Mouse (Mus musculus) mature B cell (primary cell): ENCODE results near the gene Cryaa.

Source experiments
- in situ Hi-C: fragments of 300-500 bp; cut with MboI; formaldehyde crosslinking; loops from 2 replicates; pipeline ENCODE4 v1.14.3; 2019

The Cryaa gene

DNA sequence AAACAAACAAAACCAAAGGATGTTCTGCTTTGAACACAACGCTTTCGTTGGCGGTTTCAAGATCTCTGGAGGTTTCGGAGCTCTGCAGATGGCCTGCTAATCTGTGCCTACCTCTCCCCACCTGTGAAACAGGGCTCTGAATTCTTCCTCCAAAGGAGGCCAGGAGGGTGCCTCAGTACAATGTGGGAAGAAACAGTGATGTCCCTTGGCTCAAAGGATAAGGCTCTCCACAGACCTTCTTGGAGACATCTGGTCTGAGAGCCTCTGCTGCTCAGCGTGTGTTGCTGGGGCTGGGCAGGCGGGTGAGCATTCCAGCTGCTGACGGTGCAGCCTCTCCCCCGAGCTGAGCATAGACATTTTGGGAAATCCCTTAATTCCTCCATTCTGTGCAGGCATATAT, at the start of gene Cryaa:
Gene Cryaa (plus strand): TSS at position 301 of the 400 bp plus-strand sequence.
- in situ Hi-C loops = no loop called here

DNA sequence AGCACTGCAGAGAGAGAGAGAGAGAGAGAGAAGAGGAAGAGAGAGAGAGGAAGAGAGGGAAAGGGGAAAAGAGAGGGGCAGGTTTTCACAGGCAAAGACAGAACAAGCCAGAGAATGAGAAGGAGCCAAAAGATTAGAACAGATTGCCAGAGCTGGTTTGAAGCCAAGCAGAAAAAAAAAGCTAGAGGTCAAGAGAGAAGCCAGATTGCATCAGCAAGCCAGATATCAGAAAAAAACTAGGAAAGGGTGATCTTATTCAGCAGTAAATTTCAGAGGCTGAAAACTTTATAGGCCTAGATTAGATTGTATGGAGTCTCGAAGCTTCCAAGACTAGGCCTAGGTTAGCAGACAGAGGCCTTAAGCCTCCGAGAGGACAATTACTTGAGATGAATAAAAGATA, 49.6 kb upstream of the Cryaa start:
- in situ Hi-C loops = no loop called here

DNA sequence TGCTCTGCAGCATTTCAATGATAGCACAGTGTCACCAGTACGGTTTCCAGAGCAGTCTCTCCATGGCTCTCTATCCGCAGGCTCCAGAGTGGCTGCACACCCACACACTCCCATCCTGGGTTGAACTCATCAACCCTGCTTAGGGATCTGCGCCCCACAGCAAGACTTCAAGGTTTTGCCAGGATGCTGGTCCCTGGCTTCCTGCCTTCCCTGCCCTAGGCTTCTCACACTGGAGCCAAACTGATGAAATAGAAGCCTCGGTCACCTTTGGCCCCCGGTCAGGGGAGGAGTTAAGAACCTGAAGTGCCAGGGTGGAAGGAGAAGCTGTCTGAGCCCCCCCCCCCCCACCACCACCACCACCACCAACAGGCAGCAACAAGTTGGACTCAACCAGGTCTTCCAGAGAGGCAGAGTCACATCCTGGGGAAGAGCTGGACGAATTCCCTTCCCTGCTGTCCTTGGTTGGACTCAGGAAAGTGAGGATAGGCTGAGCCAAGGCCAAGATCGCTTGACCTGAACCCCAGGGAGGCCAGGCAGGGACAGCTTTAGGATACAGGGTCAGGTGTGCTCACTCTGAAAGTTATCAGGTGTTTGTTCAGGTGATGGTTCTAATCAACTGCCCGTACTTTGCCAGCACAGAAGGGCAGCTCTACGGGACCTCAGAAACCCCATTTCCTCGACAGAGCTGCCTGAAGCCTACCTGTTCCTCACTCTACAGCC, 46.4 kb upstream of the Cryaa start:
- in situ Hi-C loops = no loop called here

DNA sequence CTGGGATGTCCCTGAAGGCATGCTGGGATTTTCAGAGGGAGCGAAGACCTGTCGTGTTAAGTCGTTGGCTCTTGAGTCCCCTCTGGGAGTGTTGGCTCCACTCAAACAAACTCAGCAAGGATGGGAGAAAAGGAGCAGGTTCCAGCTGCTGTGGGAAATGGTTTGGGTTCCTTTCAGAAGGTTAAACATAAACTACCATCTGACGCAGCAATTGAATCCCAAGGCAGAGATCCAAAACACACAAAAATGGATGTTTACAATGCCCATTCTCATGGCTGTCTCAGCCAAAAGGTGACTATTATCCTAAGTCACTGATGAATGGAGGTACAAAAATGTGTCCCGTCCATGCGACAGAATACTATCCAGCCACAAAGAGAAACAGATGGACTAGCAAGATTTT, 44.6 kb upstream of the Cryaa start:
- in situ Hi-C loops = no loop called here

DNA sequence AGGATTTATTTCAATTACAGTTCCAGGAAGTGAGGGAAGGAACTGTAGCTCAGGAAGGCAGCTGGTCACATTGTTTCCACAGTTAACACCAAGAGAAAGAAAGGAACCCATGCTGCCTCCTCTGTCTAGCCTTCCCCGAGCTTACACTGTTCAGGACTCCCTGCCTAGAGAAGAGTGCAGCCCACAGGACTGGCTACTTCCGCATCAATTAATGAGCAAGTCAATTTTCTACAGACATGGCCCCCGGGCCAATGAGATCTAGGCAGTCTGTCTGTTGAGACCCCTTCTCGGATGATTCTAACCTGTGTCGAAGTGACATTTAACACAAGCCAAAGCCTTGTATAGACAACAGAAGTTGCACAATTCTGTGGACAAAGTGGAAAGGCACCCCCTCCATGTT, 42.7 kb upstream of the Cryaa start:
- in situ Hi-C loops = no loop called here

DNA sequence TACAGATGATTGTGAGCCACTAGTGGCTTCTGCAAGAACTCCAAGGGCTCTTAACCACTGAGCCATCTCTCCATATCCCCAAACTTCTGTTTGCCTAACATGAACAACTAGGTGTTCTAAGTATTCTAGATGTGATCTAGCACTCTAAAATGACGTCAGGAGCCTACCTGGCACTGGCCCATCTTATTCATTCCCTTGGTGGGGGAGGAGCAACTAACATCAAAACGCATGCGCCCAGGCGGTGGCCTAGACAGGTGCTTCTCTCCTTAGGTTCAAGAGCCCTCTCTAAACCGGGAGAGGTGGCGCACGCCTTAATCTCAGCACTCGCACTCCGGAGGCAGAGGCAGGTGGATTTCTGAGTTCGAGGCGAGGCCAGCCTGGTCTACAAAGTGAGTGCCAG, 41.8 kb upstream of the Cryaa start:
- in situ Hi-C loops = no loop called here

DNA sequence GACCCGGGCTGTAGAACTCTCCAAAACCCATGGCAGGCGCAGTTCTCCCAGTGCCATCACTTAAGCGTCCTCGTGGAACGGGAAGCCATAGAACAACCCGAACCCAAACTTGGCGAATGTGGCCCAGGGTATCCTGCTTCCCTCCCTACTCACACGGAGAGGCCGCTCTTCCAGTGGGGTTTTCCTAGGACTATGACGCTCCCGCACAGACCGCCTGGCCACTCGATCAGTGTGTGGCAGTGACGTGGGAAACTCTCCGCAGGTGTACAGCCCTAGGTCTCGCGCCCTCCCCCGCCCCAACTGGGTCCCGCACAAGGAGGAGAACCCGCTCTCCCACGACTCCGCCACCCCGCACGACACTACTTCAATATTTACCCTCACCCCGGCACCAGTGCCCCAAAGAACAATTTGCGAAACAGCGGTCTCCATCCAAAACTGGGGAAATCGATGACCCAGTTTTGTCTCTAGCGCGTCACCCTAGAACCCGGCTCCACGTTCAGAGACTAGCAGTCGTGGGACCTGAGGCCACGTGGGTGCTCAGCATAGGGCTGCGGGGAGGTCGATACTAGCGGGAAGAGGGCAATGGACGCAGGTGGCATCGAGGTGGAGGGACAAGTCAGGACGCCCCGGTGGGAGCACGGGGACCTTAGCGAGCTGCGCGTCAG, 41.2 kb upstream of the Cryaa start:
- in situ Hi-C loops = no loop called here

DNA sequence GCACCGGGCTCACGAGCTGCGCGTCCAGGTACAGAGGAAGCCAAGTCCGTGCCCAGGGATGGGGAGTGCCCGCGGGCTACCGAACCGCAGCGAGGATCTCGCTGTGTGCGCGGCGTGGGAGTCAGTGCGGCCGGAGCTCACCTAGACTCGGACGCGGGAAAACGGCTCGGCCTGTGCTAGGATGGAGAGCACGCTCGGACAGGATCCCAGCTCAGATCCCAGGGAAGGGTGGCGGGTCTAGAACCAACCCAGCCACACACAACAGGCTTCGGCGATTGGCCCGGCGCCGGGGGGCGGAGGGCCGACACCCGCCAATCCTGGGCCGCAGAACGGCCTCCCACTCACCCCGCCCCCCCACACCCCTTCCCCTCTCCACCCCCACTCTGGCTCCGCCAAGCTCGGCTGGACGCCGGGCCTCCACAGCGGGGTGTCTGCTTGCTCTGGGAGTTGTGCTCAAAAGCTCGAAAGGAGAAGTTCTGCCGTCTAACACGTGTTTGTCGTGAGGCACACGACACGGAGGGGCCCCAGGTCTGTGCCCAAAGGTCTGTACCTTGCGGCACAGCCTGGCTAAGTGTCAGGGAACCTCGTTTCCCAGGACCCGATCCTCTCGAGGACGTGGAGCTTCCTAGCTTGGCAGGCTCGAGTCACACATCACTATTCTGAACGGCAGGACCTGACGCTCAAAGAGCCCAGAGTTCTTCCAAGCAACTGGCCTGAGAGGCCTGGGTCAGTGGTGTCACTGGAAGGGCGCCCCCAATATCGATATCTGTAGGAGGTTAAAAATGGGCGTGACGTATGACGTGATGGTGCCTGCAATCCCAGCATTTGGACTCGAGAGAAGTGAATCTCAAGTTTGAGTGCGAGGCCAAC, 40.4 kb upstream of the Cryaa start, which contains the start of gene Cbs:
Gene Cbs (minus strand): TSS at position 297 of the 870 bp plus-strand sequence.
- in situ Hi-C loops = no loop called here

DNA sequence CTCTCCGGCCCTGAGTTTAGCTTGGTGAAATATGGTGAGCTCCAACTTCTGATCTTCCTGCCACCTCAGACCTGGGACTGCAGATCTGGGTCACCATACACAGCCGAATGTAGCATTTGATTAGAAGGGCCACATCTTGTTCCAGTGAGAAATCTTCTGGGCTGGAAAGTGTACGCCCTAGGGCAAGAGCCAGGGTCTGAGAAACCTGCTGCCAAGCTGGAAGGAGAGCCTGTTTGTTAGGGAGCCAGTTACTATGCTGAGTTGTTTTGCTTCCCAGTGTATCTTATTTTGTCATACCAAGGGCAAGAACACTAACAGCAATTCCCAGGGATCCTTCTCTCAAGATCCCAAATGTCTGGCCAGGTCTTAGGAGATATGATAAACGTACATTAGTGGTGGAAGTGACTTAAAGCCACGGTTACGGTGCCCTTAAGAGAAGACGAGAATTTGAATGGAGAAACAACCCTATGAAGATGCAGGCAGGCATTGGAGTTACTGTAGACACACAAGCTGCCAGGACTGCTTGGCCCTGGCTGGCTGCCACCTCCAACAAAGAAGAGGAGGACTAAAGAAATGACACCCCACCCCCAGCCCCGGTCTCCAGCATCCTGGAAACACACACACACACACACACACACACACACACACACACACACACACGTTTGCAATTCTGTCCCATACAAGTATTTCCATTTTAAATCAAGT, 39.6 kb upstream of the Cryaa start:
- in situ Hi-C loops = no loop called here

DNA sequence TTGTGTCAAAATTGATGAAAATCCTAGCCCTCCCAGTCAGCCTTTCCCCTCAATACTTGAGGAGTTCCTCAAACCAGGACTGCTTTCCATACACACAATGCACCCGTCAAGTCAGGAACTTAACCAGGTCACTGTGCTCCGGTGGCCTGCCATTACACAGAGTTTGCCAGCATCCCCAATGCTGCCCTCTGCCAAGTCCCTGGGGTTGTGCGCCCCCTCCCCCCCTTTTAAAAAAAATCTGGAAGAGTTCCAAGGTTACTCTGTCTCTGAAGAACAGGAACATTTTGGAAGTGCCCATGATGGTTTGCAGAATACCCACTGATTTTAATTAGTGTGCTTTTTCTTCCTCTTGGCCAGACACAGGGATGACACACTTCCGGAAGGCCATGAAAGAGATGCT, 38.0 kb upstream of the Cryaa start:
- in situ Hi-C loops = no loop called here

DNA sequence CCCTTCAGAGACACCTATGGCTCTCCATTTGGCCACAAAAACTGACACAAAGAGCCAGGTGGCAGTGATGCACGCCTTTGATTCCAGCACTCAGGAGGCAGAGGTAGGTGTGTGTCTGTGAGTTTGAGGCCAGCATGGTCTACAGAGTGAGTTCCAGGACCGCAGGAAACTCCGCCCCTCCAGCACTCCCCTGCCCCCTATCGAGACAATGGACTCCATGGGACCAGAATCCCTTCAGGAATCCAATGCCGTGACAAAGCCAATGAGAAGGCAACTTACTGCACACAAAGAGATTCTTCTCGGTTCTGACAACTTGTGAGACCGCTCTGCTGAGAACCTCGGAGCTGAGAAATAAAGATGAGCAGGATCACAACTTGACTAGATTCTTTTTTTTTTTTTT, 35.3 kb upstream of the Cryaa start:
- in situ Hi-C loops = no loop called here

DNA sequence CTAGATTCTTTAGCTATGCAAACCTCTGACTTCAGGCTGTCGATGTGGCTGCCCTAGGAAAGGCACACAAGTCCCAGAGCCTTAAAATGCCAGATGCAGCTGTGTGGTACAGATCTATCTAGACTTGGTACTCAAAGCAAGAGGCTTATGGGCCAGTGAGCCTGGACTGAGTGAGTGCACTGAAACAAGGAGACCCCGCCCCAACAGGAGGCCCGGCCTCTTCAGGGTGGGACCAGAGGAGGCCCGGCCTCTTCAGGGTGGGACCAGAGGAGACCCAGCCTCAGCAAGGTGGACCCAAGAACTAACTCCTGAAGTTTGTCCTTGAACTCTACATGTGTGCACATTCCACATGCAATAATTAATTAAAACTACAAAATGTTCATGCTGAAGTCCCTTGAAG, 34.7 kb upstream of the Cryaa start:
- in situ Hi-C loops = no loop called here

DNA sequence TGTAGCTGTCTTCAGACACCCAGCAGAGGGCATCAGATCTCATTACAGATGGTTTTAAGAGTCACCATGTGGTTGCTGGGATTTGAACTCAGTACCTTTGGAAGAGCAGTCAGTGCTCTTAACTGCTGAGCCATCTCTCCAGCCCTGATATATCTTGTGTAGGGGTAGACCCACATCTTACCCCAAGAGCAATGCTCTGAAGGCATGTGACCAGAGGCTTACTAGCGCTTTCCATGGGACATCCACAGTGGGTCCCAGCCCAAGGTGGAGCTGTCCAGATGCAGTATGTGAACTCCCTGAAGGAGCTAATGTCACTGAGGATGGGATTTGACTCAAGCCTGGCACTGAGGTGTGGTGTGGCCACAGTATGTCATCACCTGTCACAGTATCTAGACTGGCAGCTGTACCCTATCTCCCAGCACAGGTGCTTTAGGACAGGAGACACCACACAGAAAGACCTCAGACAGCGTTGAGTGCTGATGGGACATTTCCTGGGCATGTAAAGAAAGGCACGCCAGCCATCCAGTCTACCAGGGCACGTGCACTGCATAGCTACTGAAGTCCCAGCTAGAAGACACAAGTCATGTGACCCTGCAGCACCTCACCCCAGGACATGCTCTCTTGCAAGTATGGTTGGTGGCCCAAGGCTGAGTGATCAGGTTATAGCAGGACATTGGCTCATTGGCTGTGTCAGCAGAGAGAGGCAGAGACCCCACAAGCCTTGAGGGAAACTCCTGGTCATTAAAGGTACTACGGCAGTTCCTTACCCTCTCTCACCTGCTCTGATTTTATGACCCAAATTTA, 31.2 kb upstream of the Cryaa start:
- in situ Hi-C loops = no loop called here

DNA sequence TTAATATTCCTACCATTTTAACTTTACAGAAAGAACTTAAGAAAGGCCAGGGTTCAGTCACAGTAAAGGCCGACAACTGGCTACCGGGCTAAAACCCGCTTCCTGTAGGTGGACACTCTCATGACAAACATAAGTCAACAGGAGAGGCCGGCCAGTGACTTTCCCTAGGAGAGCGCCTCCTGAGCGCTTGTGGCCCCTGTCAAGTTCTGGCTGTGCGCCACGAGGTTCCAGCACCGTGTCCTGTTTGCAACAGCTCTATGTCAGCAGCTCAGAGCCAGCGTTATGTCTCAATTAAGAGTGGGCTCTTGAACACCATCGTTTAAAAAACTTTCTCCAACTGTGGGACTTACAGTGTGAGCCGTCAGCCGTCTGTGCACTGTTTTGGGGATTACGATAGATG, 25.5 kb upstream of the Cryaa start:
- in situ Hi-C loops = no loop called here

DNA sequence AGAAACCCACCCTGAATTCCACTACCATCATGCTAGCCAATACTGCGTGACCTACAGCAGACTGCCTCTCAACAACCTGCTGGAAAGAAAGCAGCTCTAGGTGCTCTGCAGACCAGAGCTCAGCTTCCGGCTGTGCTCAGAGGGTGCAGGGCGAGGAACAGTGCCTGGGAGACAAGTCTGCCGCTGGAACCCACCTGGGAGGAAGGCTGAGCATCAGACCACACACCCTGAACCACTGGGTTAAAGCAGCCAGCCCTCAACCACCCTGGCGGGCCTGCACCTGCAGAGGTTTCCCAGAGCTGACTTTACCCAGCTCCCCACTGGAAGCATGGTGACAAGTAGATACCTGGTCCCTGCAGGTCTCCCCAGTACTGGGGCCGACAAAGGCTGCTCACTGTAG, 24.3 kb upstream of the Cryaa start:
- in situ Hi-C loops = no loop called here

DNA sequence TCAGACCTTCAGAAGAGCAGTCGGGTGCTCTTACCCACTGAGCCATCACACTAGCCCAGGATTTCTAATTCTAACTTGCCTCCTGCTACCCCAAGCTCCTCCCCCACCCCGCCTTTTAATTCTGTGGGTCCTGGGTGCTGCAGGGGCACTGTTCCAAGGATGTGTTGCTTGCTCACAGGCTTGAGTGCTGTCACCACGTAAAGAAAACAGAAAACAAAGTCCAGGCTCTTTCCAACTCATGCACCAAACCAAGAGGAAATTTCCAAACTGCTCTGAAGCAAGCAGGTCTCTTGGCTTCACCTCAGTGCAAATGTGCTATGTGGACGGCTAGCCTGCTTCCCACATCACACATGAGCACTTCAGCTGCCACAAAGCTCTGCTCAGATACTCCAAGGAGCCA, 22.2 kb upstream of the Cryaa start:
- in situ Hi-C loops = no loop called here

DNA sequence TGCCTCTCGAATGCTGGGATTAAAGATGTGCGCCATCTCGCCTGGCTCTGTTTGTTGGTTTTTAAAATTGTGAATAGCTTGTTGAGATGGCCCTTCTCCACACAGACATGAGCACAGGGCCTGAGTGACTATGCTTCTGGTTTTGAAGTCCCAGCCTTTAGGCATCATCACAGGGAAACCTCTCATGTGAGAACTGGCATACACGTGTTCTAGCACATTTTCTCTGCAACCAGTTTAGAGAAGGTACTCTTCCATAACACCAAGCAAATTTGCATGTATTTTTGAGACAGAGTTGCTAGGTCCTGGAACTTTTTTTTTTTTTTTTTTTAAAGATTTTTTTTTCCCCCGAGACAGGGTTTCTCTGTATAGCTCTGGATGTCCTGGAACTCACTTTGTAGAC, 20.9 kb upstream of the Cryaa start:
- in situ Hi-C loops = no loop called here

DNA sequence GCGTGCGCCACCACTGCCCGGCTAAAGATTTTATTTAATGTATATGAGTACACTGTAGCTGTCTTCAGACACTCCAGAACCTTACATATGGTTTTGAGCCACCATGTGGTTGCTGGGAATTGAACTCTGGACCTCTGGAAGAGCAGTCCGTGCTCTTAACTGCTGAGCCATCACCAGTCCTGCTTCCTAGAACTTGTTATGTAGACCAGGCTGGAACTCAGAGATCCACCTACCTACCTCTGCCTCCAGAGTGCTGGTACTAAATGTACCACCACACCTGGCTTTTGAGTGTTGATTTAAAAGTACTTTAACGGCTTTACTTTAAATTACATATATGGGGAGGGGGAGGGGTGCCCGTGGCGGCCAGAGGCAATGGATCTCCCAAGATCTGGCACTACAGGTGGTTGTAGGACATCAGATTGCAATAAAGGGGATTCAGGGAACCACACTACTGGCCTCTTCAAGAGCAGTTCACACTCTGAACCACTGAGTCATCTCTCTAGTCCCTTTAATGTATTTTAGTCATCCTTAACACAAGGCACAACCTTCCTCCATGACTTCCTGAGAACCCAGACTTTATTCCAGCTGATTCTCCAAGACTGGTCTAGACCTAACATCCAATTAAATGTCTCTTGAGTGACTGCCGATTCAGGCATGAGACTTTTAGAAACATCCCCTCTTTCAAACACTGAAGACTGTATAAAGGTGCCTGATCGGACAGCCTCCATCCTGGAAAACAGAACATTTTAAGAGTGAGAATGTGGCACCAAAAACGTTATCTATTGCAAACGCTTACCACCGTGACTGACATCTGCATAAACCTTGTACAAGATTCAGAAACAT, 20.2 kb upstream of the Cryaa start:
- in situ Hi-C loops = no loop called here

DNA sequence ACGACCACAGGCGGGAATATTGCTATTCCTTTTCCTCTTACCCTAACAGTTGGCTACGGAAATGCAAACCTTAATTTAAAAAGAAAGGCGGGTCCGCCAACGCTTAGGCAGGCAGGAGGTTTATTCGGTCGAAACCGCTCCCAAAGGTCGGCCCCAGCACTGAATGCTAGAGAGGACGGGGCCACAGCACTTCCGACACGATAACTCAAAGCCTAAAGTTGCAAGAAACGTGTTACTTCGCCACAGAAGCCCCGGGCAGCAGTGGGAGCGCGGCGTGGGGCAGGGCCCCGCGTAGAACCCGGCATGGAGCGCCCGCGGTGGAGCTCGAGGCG, 19.5 kb upstream of the Cryaa start:
- in situ Hi-C loops = no loop called here

DNA sequence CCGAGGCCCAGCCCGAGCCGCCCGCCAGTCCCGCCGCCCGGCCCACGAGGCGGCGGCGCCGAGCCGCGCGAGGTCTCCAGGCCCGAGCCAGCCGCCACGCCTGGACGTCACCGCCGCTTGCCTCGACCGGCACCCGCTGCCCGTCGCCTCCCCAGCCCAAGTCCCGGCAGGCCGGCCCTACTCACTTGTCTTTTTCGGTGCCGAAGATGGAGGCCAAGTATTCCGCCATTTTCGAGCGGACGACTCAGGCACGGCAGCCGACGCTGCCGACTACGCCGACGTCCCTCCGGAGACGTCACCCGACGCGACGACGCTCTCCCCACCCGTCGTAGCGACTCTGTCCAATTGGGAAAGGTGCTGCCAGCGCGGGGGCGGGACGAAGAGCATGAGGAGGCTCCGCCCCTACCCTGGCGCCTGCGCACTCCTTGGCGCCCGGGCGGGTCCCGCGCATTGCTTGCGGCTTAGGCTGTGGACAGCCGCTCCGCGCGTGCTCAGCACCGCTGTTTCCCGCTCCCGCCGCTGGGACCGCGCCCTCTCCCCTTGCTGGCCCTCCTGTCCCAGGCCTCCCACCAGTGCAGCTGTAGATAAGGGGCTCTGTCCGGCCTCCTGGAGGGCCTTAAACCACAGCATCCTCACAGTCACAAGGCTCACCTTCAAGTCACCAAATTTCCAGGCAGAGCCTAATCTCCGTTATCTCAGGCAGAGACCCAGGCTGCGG, 19.0 kb upstream of the Cryaa start, which contains the start of gene U2af1:
Gene U2af1 (minus strand): TSS at position 425 of the 718 bp plus-strand sequence.
- in situ Hi-C loops = no loop called here
